Mouse (Mus musculus): ENCODE results near the gene Fam20c. TPM values are rescaled to one million over a fixed set of nuclear protein-coding genes. Genes with fewer than 3 reads are reported as not detected.

Gene Fam20c
- polyA plus RNA-seq, 1 experiment from 2014 or later: 8.7 TPM

GRCm38 (mm10) chr5:138846506-138846905 is 92.2 kb downstream of the Fam20c start:
- no peak for ATAC-seq (ENCODE audit: insufficient number of reproducible peaks, insufficient read depth, low FRiP score, low read depth)
- 20% methylated on average over 4 of the region's 4 CpGs for WGBS
- no peak overlapping the region for H3K9ac ChIP-seq (ENCODE audit: low read length)

GRCm38 (mm10) chr5:138848102-138848501 is 93.8 kb downstream of the Fam20c start:
- Histone ChIP-seq H3K9me3 (ENCODE audit: control insufficient read depth, low read length) (no peaks in the 10 kb centered on the region), H3K4me2 (ENCODE audit: low read length) (no peak overlapping the region), H3K4me1 (ENCODE audit: control insufficient read depth in 2 of 2, insufficient read depth in 2 of 2, low read length in 2 of 2) (peaks cover 5 to 7% of the 10 kb centered on the region in 2 experiments), H3K27me3 (ENCODE audit: control insufficient read depth, insufficient read depth, low read length) (no peaks in the 10 kb centered on the region), H3K9ac (ENCODE audit: low read length) (no peak overlapping the region), H3K36me3 (ENCODE audit: control insufficient read depth, insufficient read depth, low read length) (no peaks in the 10 kb centered on the region), H3K27ac (replicated peaks in 1 of 2; ENCODE audit: control insufficient read depth in 1 of 2, insufficient read depth in 1 of 2, low read depth in 2 of 2, low read length in 2 of 2) (no peak overlapping the region), H3K4me3 (ENCODE audit: control insufficient read depth in 1 of 2, insufficient read depth in 1 of 2, low read depth in 1 of 2, low read length in 2 of 2) (no peak overlapping the region)
- ATAC-seq (ENCODE audit: insufficient number of reproducible peaks, insufficient read depth, low FRiP score, low read depth): 0 out of 2 replicates have a peak, but pooled peaks have one; percentile 26
- WGBS: 6% methylated on average over 7 of the region's 7 CpGs

More at GRCm38 (mm10) chr5:138846506-138846905, 92.2 kb downstream of the Fam20c start:
- Histone ChIP-seq H3K27me3 (ENCODE audit: control insufficient read depth, insufficient read depth, low read length) (no peaks in the 10 kb centered on the region), H3K4me1 (ENCODE audit: control insufficient read depth in 2 of 2, insufficient read depth in 2 of 2, low read length in 2 of 2) (peaks cover 5 to 7% of the 10 kb centered on the region in 2 experiments), H3K4me2 (ENCODE audit: low read length) (no peak overlapping the region), H3K4me3 (ENCODE audit: control insufficient read depth in 1 of 2, insufficient read depth in 1 of 2, low read depth in 1 of 2, low read length in 2 of 2) (no peak overlapping the region), H3K27ac (replicated peaks in 1 of 2; ENCODE audit: control insufficient read depth in 1 of 2, insufficient read depth in 1 of 2, low read depth in 2 of 2, low read length in 2 of 2) (0 out of 4 replicates have a peak overlapping the region, but pooled peaks of 1 of the 2 experiments have one; percentile 24), H3K9me3 (ENCODE audit: control insufficient read depth, low read length) (no peaks in the 10 kb centered on the region), H3K36me3 (ENCODE audit: control insufficient read depth, insufficient read depth, low read length) (no peaks in the 10 kb centered on the region)

GRCm38 (mm10) chr5:138849682-138850461 is 95.6 kb downstream of the Fam20c start:
- Histone ChIP-seq H3K9me3 (ENCODE audit: control insufficient read depth, low read length) (no peaks in the 10 kb centered on the region), H3K4me1 (ENCODE audit: control insufficient read depth in 2 of 2, insufficient read depth in 2 of 2, low read length in 2 of 2) (peaks cover 5 to 7% of the 10 kb centered on the region in 2 experiments), H3K27ac (replicated peaks in 1 of 2; ENCODE audit: control insufficient read depth in 1 of 2, insufficient read depth in 1 of 2, low read depth in 2 of 2, low read length in 2 of 2) (no peak overlapping the region), H3K4me3 (ENCODE audit: control insufficient read depth in 1 of 2, insufficient read depth in 1 of 2, low read depth in 1 of 2, low read length in 2 of 2) (no peak overlapping the region), H3K27me3 (ENCODE audit: control insufficient read depth, insufficient read depth, low read length) (no peaks in the 10 kb centered on the region), H3K4me2 (ENCODE audit: low read length) (no peak overlapping the region), H3K36me3 (ENCODE audit: control insufficient read depth, insufficient read depth, low read length) (no peaks in the 10 kb centered on the region), H3K9ac (ENCODE audit: low read length) (no peak overlapping the region)
- no peak for ATAC-seq (ENCODE audit: insufficient number of reproducible peaks, insufficient read depth, low FRiP score, low read depth)
- WGBS: 74% methylated on average over 23 of the region's 23 CpGs

GRCm38 (mm10) chr5:138850462-138850844 is 96.1 kb downstream of the Fam20c start:
- H3K9me3 ChIP-seq (ENCODE audit: control insufficient read depth, low read length): no peaks in the 10 kb centered on the region
- H3K9ac ChIP-seq (ENCODE audit: low read length): no peak overlapping the region
- H3K27me3 ChIP-seq (ENCODE audit: control insufficient read depth, insufficient read depth, low read length): no peaks in the 10 kb centered on the region
- WGBS: 86% methylated on average over 5 of the region's 5 CpGs
- no peak overlapping the region for H3K27ac ChIP-seq (replicated peaks in 1 of 2; ENCODE audit: control insufficient read depth in 1 of 2, insufficient read depth in 1 of 2, low read depth in 2 of 2, low read length in 2 of 2)
- H3K4me2 ChIP-seq (ENCODE audit: low read length): no peak overlapping the region
- H3K4me3 ChIP-seq (ENCODE audit: control insufficient read depth in 1 of 2, insufficient read depth in 1 of 2, low read depth in 1 of 2, low read length in 2 of 2): no peak overlapping the region
- H3K36me3 ChIP-seq (ENCODE audit: control insufficient read depth, insufficient read depth, low read length): no peaks in the 10 kb centered on the region
- ATAC-seq (ENCODE audit: insufficient number of reproducible peaks, insufficient read depth, low FRiP score, low read depth): no peak
- H3K4me1 ChIP-seq (ENCODE audit: control insufficient read depth in 2 of 2, insufficient read depth in 2 of 2, low read length in 2 of 2): peaks cover 5 to 7% of the 10 kb centered on the region in 2 experiments

- Histone ChIP-seq H3K4me3 (ENCODE audit: control insufficient read depth in 1 of 2, insufficient read depth in 1 of 2, low read depth in 1 of 2, low read length in 2 of 2) (no peak overlapping the region), H3K4me1 (ENCODE audit: control insufficient read depth in 2 of 2, insufficient read depth in 2 of 2, low read length in 2 of 2) (peaks cover under 1 to 2% of the 10 kb centered on the region in 2 experiments; a peak in 2 of 4 replicates), H3K9me3 (ENCODE audit: control insufficient read depth, low read length) (no peaks in the 10 kb centered on the region), H3K27ac (replicated peaks in 1 of 2; ENCODE audit: control insufficient read depth in 1 of 2, insufficient read depth in 1 of 2, low read depth in 2 of 2, low read length in 2 of 2) (no peak overlapping the region), H3K36me3 (ENCODE audit: control insufficient read depth, insufficient read depth, low read length) (no peaks in the 10 kb centered on the region), H3K27me3 (ENCODE audit: control insufficient read depth, insufficient read depth, low read length) (no peaks in the 10 kb centered on the region), H3K4me2 (ENCODE audit: low read length) (no peak overlapping the region), H3K9ac (ENCODE audit: low read length) (no peak overlapping the region)
- no peak for ATAC-seq (ENCODE audit: insufficient number of reproducible peaks, insufficient read depth, low FRiP score, low read depth)
- 86% methylated on average over 5 of the region's 5 CpGs for WGBS
Observed at GRCm38 (mm10) chr5:138851296-138851780, 97.0 kb downstream of the Fam20c start.

- Histone ChIP-seq H3K27ac (replicated peaks in 1 of 2; ENCODE audit: control insufficient read depth in 1 of 2, insufficient read depth in 1 of 2, low read depth in 2 of 2, low read length in 2 of 2) (no peak overlapping the region), H3K9ac (ENCODE audit: low read length) (no peak overlapping the region), H3K4me1 (ENCODE audit: control insufficient read depth in 2 of 2, insufficient read depth in 2 of 2, low read length in 2 of 2) (no peaks in the 10 kb centered on the region), H3K4me2 (ENCODE audit: low read length) (no peak overlapping the region), H3K36me3 (ENCODE audit: control insufficient read depth, insufficient read depth, low read length) (no peaks in the 10 kb centered on the region), H3K4me3 (ENCODE audit: control insufficient read depth in 1 of 2, insufficient read depth in 1 of 2, low read depth in 1 of 2, low read length in 2 of 2) (no peak overlapping the region), H3K9me3 (ENCODE audit: control insufficient read depth, low read length) (no peaks in the 10 kb centered on the region), H3K27me3 (ENCODE audit: control insufficient read depth, insufficient read depth, low read length) (no peaks in the 10 kb centered on the region)
- 68% methylated on average over 4 of the region's 4 CpGs for WGBS
- ATAC-seq (ENCODE audit: insufficient number of reproducible peaks, insufficient read depth, low FRiP score, low read depth): no peak
Observed at GRCm38 (mm10) chr5:138852151-138852550, 97.8 kb downstream of the Fam20c start.

- Histone ChIP-seq H3K27me3 (ENCODE audit: control insufficient read depth, insufficient read depth, low read length) (no peaks in the 10 kb centered on the region), H3K4me2 (ENCODE audit: low read length) (no peak overlapping the region), H3K36me3 (ENCODE audit: control insufficient read depth, insufficient read depth, low read length) (no peaks in the 10 kb centered on the region), H3K9ac (ENCODE audit: low read length) (no peak overlapping the region), H3K4me1 (ENCODE audit: control insufficient read depth in 2 of 2, insufficient read depth in 2 of 2, low read length in 2 of 2) (peaks cover 7 to 10% of the 10 kb centered on the region in 2 experiments), H3K27ac (replicated peaks in 1 of 2; ENCODE audit: control insufficient read depth in 1 of 2, insufficient read depth in 1 of 2, low read depth in 2 of 2, low read length in 2 of 2) (no peak overlapping the region), H3K9me3 (ENCODE audit: control insufficient read depth, low read length) (no peaks in the 10 kb centered on the region), H3K4me3 (ENCODE audit: control insufficient read depth in 1 of 2, insufficient read depth in 1 of 2, low read depth in 1 of 2, low read length in 2 of 2) (no peak overlapping the region)
- no peak for ATAC-seq (ENCODE audit: insufficient number of reproducible peaks, insufficient read depth, low FRiP score, low read depth)
- WGBS: 65% methylated on average over 2 of the region's 2 CpGs
Observed at GRCm38 (mm10) chr5:138853349-138853748, 99.0 kb downstream of the Fam20c start.
